Mouse (Mus musculus): ENCODE measurements around the gene Grb10. TPM values are rescaled to one million over a fixed set of nuclear protein-coding genes. Genes with fewer than 3 reads are reported as not detected.

Grb10 gene
- polyA plus RNA-seq, 1 experiment, result 5.3 TPM

DNA sequence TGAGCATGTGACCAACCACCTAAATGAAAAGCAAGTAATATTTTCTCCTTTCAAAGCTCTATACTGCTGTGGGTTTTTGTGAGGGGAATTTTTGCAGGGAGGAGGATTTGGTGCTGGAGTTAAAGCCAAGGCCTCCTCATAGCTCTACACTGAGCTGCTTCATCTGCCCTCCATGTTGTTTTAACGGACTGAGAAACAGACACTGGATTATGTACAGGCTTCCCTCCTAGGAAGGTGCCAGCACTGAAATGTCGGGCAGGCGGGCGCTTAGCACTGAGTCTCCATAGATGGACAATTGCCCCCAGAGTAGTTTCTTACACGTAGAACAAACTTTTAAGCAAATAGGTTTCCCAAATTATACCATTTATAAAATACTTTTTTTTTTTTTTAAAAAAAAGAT, 4.1 kb downstream of the Grb10 start:
- WGBS, result 76% methylated on average over 5 of the region's 5 CpGs

DNA sequence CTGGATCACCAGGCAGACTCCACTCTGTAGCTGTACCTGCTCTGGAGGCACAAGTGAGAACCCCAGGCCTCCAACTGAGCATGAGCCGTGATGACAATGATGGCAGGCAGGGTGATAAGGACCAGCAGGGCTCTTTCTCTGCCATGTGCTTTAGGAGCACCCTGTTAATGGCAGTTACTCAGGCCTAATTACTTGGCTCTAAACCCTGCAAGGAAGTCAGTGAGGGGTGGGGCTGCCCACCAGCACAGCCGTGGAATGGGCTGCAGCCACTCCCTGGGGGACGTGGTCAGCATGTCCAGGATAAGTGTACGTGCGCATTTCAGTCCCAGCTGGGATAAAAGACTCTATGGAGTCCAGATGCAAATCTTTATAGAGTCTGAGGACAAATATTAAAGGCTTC, 5.7 kb downstream of the Grb10 start:
- no peaks in the 10 kb centered on the region; the same call in 1 of the 2 replicates for H3K4me1 ChIP-seq (ENCODE audit: control insufficient read depth, insufficient read depth, insufficient read length)
- no peaks in the 10 kb centered on the region for H3K36me3 ChIP-seq (ENCODE audit: control insufficient read depth, insufficient read depth, low read length)
- no peak for TF ChIP-seq POLR2A (IDR thresholded peaks at IDR 0.05; ENCODE audit: low read depth, low read length)
- TF ChIP-seq CTCF (IDR thresholded peaks at IDR 0.05; ENCODE audit: extremely low read depth, insufficient read depth, insufficient read length, insufficient replicate concordance), result no peak
- DNase-seq (ENCODE audit: low read depth in 1 of 2, low spot score in 2 of 2), result no peak
- 64% methylated on average over 5 of the region's 5 CpGs for WGBS
- H3K4me3 ChIP-seq (ENCODE audit: extremely low read depth, insufficient read depth, insufficient read length), result no peak overlapping the region
- no peak overlapping the region for H3K27ac ChIP-seq (ENCODE audit: insufficient read depth, low read length)
- H3K27me3 ChIP-seq (ENCODE audit: control insufficient read depth, insufficient read depth, low read length), result peaks cover 22% of the 10 kb centered on the region

More for the DNA sequence above, 4.1 kb downstream of the Grb10 start:
- Histone ChIP-seq H3K4me3 (ENCODE audit: extremely low read depth, insufficient read depth, insufficient read length) (no peak overlapping the region), H3K36me3 (ENCODE audit: control insufficient read depth, insufficient read depth, low read length) (no peaks in the 10 kb centered on the region), H3K27ac (ENCODE audit: insufficient read depth, low read length) (no peak overlapping the region), H3K27me3 (ENCODE audit: control insufficient read depth, insufficient read depth, low read length) (peaks cover 22% of the 10 kb centered on the region), H3K4me1 (ENCODE audit: control insufficient read depth, insufficient read depth, insufficient read length) (no peaks in the 10 kb centered on the region; the same call in 1 of the 2 replicates)
- TF ChIP-seq POLR2A (IDR thresholded peaks at IDR 0.05; ENCODE audit: low read depth, low read length) (no peak), CTCF (IDR thresholded peaks at IDR 0.05; ENCODE audit: extremely low read depth, insufficient read depth, insufficient read length, insufficient replicate concordance) (no peak)
- no peak for DNase-seq (ENCODE audit: low read depth in 1 of 2, low spot score in 2 of 2)

DNA sequence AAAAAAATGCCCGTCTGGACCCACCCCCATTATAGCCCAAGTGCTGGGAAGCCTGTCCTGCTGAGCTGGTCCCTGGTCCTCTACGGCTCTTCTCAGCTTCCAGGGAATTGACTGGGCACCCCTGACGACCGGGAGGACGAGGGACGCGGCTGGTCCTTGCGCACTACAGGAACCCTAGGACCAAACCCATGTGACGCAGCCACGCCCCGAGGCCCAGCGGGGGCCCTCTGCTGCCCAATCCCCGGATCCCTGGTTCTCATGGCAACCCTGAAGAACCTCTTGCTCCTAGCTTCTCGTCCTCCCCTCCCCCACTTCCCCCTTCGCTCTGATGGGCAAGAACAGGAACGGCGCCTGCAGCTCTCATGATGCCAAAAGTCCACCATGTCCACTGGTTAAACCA, 11.8 kb downstream of the Grb10 start:
- Histone ChIP-seq H3K27me3 (ENCODE audit: control insufficient read depth, insufficient read depth, low read length) (peaks cover 5% of the 10 kb centered on the region; the same call in 1 of the 2 replicates), H3K4me3 (ENCODE audit: extremely low read depth, insufficient read depth, insufficient read length) (no peak overlapping the region), H3K36me3 (ENCODE audit: control insufficient read depth, insufficient read depth, low read length) (no peaks in the 10 kb centered on the region), H3K4me1 (ENCODE audit: control insufficient read depth, insufficient read depth, insufficient read length) (no peaks in the 10 kb centered on the region), H3K27ac (ENCODE audit: insufficient read depth, low read length) (no peak overlapping the region)
- DNase-seq (ENCODE audit: low read depth in 1 of 2, low spot score in 2 of 2), result no peak
- WGBS, result 62% methylated on average over 17 of the region's 17 CpGs
- no peak for TF ChIP-seq POLR2A (IDR thresholded peaks at IDR 0.05; ENCODE audit: low read depth, low read length)
- no peak for TF ChIP-seq CTCF (IDR thresholded peaks at IDR 0.05; ENCODE audit: extremely low read depth, insufficient read depth, insufficient read length, insufficient replicate concordance)

DNA sequence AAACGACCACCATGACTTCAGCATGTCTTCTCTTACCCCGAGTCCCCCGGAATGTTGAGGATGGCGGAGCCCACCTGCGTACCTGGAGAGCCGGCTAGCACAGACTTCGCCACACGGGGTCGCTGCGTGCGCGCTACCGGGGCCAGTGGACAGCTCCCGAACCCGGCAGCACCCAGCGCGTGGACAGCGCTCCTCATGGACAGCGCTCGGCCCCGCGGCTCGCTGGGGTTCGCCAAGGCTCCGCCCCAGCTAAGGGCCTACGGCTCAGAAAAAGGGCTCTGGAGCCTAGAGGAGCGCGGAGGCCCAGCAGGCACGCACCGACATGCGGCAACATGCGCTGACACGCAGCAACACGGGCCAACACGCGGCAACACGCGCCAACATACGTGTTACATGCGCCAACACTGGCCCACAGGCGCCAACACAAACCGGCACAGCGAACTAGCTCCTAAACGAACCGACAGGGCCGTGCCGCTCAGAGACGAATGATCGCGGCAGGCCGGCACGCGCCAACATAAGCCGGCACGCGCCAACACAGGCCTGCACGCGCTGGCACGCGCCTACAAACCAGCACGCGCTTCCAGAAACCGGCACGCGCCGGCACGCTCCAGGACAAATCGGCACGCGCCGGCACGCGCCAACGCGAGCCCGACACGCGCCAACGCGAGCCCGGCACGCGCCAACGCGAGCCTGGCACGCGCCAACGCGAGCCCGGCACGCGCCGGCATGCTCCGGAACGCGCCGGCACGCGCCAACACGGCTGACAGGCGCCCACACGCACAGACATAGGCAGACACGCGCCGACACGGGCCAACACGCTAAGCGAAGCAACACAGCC, 12.5 kb downstream of the Grb10 start:
- Histone ChIP-seq H3K36me3 (ENCODE audit: control insufficient read depth, insufficient read depth, low read length) (no peaks in the 10 kb centered on the region), H3K4me3 (ENCODE audit: extremely low read depth, insufficient read depth, insufficient read length) (no peak overlapping the region), H3K27ac (ENCODE audit: insufficient read depth, low read length) (no peak overlapping the region), H3K27me3 (ENCODE audit: control insufficient read depth, insufficient read depth, low read length) (peaks cover 5% of the 10 kb centered on the region; the same call in 1 of the 2 replicates), H3K4me1 (ENCODE audit: control insufficient read depth, insufficient read depth, insufficient read length) (no peaks in the 10 kb centered on the region)
- WGBS, result 68% methylated on average over 108 of the region's 108 CpGs
- TF ChIP-seq POLR2A (IDR thresholded peaks at IDR 0.05; ENCODE audit: low read depth, low read length) (no peak), CTCF (IDR thresholded peaks at IDR 0.05; ENCODE audit: extremely low read depth, insufficient read depth, insufficient read length, insufficient replicate concordance) (no peak)
- DNase-seq (ENCODE audit: low read depth in 1 of 2, low spot score in 2 of 2), result no peak

DNA sequence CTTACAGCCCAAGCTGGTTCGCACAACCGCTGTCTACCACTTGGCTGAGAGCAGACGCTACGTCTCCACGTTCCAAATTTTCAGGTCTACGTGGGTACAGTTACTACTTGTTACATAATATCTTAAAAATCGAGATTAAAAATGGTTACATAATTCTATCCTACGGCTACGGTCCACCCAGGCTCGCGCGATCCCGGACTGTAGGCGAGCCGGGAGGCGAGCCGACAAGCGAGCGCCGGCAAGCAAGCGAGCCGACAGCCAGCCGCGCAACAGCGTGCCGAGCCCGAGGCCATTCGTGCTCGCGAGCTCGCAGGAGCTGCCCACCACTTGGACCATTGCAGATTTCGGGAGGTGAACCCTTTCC, 13.1 kb downstream of the Grb10 start:
- Histone ChIP-seq H3K27me3 (ENCODE audit: control insufficient read depth, insufficient read depth, low read length) (peaks cover 5% of the 10 kb centered on the region; the same call in 1 of the 2 replicates), H3K4me3 (ENCODE audit: extremely low read depth, insufficient read depth, insufficient read length) (no peak overlapping the region), H3K27ac (ENCODE audit: insufficient read depth, low read length) (no peak overlapping the region), H3K36me3 (ENCODE audit: control insufficient read depth, insufficient read depth, low read length) (no peaks in the 10 kb centered on the region), H3K4me1 (ENCODE audit: control insufficient read depth, insufficient read depth, insufficient read length) (no peaks in the 10 kb centered on the region)
- TF ChIP-seq CTCF (IDR thresholded peaks at IDR 0.05; ENCODE audit: extremely low read depth, insufficient read depth, insufficient read length, insufficient replicate concordance), result no peak
- TF ChIP-seq POLR2A (IDR thresholded peaks at IDR 0.05; ENCODE audit: low read depth, low read length), result no peak
- WGBS, result 60% methylated on average over 32 of the region's 32 CpGs
- DNase-seq (ENCODE audit: low read depth in 1 of 2, low spot score in 2 of 2), result no peak

DNA sequence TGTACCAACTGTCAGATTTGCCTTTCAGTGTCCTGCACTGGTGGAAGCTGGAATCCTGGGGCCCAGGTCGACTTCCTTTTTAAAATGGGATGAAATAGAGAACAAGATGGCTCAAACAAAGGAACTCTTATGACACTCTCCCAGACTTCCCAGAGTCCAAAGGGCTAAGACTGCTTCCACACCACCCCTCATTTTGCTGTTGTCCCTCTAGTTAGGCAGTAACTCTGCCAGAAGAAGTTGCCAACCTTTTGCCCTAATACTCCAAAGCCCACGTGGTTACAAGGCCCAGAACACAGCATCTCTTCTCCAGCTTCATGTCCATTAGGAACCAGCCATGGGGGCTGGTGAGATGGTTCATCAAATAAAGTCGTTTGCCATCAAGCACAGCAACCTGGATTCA, 15.4 kb downstream of the Grb10 start:
- TF ChIP-seq CTCF (IDR thresholded peaks at IDR 0.05; ENCODE audit: extremely low read depth, insufficient read depth, insufficient read length, insufficient replicate concordance) (no peak), POLR2A (IDR thresholded peaks at IDR 0.05; ENCODE audit: low read depth, low read length) (no peak)
- Histone ChIP-seq H3K27ac (ENCODE audit: insufficient read depth, low read length) (no peak overlapping the region), H3K4me3 (ENCODE audit: extremely low read depth, insufficient read depth, insufficient read length) (no peak overlapping the region), H3K4me1 (ENCODE audit: control insufficient read depth, insufficient read depth, insufficient read length) (no peaks in the 10 kb centered on the region), H3K36me3 (ENCODE audit: control insufficient read depth, insufficient read depth, low read length) (no peaks in the 10 kb centered on the region), H3K27me3 (ENCODE audit: control insufficient read depth, insufficient read depth, low read length) (peaks cover 5% of the 10 kb centered on the region; the same call in 1 of the 2 replicates)
- 44% methylated on average over 3 of the region's 3 CpGs for WGBS
- DNase-seq (ENCODE audit: low read depth in 1 of 2, low spot score in 2 of 2), result no peak

DNA sequence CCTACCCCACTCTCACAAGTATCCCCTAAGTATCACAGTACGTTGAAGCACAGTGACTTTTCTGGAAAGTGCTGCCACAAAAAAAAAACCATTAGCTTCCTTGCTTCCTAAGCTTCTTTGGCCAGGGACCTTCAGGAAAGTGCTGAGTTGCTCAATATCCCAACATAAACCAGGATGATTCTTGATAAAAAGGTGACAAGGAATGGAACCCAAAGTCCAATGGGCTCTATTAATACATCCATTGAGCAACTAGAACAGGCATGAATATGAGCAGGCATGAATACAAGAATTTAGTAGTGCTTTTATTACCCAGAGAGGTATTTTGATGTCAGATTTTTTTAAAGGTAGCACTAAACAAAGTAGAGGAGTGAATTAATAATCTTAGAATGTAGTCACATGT, 18.8 kb downstream of the Grb10 start:
- Histone ChIP-seq H3K36me3 (ENCODE audit: control insufficient read depth, insufficient read depth, low read length) (no peaks in the 10 kb centered on the region), H3K4me3 (ENCODE audit: extremely low read depth, insufficient read depth, insufficient read length) (no peak overlapping the region), H3K4me1 (ENCODE audit: control insufficient read depth, insufficient read depth, insufficient read length) (no peaks in the 10 kb centered on the region), H3K27ac (ENCODE audit: insufficient read depth, low read length) (no peak overlapping the region), H3K27me3 (ENCODE audit: control insufficient read depth, insufficient read depth, low read length) (no peaks in the 10 kb centered on the region)
- TF ChIP-seq POLR2A (IDR thresholded peaks at IDR 0.05; ENCODE audit: low read depth, low read length) (no peak), CTCF (IDR thresholded peaks at IDR 0.05; ENCODE audit: extremely low read depth, insufficient read depth, insufficient read length, insufficient replicate concordance) (no peak)
- WGBS, result 67% methylated on average over 1 of the region's 1 CpGs
- DNase-seq (ENCODE audit: low read depth in 1 of 2, low spot score in 2 of 2), result no peak
